Mouse (Mus musculus) limb, embryonic 15.5 days (tissue): ENCODE measurements at regions not wholly inside any gene's neighbourhood (a gene's known extent, or its start where the extent isn't known, plus 50 kb on each side); places are given as distances from the start of the nearest gene placed in this dataset.

Source experiments
- ATAC-seq: fragments of 200-750 bp; cut with Nextera tagmentation; 2 replicates; pipeline ENCODE4 v1.8.0; 2017; ENCODE audit warnings: low read depth, moderate TSS enrichment; ENCODE audit not compliant: insufficient number of reproducible peaks, low FRiP score, low TSS enrichment
- H3K27ac ChIP-seq: fragments of 300-500 bp; sonication (generic); 2 replicates; pipeline ENCODE4 v1.5.1; 2015; ENCODE audit warnings: moderate library complexity, mild to moderate bottlenecking, inconsistent platforms
- H3K27me3 ChIP-seq: fragments of 300-500 bp; sonication (generic); 2 replicates; pipeline ENCODE4 v1.6.1; 2015; ENCODE audit warnings: inconsistent platforms
- H3K36me3 ChIP-seq: fragments of 300-500 bp; sonication (generic); 2 replicates; pipeline ENCODE4 v1.6.1; 2015; ENCODE audit warnings: inconsistent platforms
- H3K4me1 ChIP-seq: fragments of 300-500 bp; sonication (generic); 2 replicates; pipeline ENCODE4 v1.6.1; 2015; ENCODE audit warnings: inconsistent platforms
- H3K4me2 ChIP-seq: fragments of 300-500 bp; sonication (generic); 2 replicates; pipeline ENCODE4 v1.6.1; 2015; ENCODE audit warnings: mild to moderate bottlenecking, inconsistent platforms
- H3K4me3 ChIP-seq: fragments of 300-500 bp; sonication (generic); 2 replicates; pipeline ENCODE4 v1.5.1; 2015; ENCODE audit warnings: mild to moderate bottlenecking, inconsistent platforms
- H3K9ac ChIP-seq: fragments of 300-500 bp; sonication (generic); 2 replicates; pipeline ENCODE4 v1.6.1; 2015; ENCODE audit warnings: inconsistent platforms
- H3K9me3 ChIP-seq: fragments of 300-500 bp; sonication (generic); 2 replicates; pipeline ENCODE4 v1.6.1; 2016; ENCODE audit warnings: inconsistent platforms
- WGBS: fragments of 180-500 bp; shearing (Covaris S2); methylation state at CpG from one replicate; pipeline ENCODE4 v1.1.7; 2015; 5-methylcytosine and 5-hydroxymethylcytosine counted together

GRCm38 (mm10) chr10:111579481-111579880, 73.4 kb downstream of the Phlda1 start:
- no peak overlapping the region for H3K4me2 ChIP-seq
- no peaks in the 10 kb centered on the region for H3K36me3 ChIP-seq
- whole genome bisulfite sequencing, result 57% methylated on average over 2 of the region's 2 CpGs
- H3K4me1 ChIP-seq, result peaks cover 11% of the 10 kb centered on the region; the same call in 1 of the 2 replicates
- no peaks in the 10 kb centered on the region for H3K27me3 ChIP-seq
- H3K27ac ChIP-seq, result no peak overlapping the region
- H3K9me3 ChIP-seq, result no peaks in the 10 kb centered on the region
- ATAC-seq, result no peak
- H3K4me3 ChIP-seq, result no peak overlapping the region
- no peak overlapping the region for H3K9ac ChIP-seq

DNA sequence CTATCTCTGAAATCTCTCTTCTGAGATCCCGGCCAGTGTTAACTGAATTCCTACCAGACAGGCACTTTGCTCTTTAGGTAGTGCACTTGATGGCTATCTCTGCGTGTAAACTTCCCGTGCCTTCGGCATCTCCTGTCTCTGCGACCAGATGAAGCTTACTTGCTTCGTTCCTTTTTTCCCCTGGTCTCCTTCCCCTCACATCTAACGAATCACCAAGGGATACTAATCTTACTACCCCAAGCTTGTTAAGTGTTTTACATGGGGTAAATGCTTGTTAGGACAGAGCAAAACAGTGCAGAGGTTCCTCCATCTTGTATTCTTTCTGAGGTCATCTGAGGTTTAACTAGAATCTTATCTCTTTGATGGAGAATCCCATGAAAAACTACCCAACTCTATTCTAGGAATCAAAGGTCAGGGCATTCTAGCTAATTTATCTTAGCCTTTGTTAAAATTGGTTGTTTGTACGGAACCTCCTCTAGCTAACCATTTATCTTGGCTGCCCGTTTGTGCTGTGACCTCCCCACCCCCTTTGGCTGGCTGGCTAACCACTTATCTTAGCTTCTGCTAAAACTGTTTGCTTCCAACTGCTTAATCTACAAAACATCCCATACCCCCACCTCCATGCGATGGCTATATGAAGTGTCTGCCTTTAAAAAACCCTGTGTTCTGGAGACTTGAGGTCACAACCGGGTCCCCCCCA, 74.5 kb downstream of the Phlda1 start:
- Histone ChIP-seq H3K4me2 (no peak overlapping the region), H3K9ac (no peak overlapping the region), H3K4me3 (no peak overlapping the region), H3K4me1 (peaks cover 8% of the 10 kb centered on the region; the same call in 1 of the 2 replicates), H3K27me3 (no peaks in the 10 kb centered on the region), H3K36me3 (no peaks in the 10 kb centered on the region), H3K27ac (no peak overlapping the region), H3K9me3 (no peaks in the 10 kb centered on the region)
- no peak for ATAC-seq
- WGBS, result 66% methylated on average over 11 of the region's 11 CpGs

DNA sequence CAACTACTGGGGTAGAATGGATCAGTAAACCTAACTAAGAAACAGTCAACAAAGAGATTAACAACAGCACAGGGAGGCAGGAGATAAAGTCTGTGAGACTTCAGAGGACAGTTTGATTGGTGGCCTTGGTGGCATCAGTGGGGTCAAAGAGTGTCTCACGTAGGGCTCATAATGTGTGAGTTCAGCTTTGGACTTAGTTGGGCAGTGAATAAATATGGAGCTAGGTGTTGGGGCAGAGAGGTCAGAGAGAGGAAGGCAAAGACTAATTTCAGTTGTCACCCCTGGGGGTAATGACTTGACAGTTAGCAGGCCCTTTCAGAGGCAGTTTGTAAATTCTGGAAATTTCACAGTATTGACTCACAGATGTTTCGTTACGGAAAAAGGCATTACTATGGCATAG, 75.8 kb downstream of the Phlda1 start:
- no peaks in the 10 kb centered on the region for H3K36me3 ChIP-seq
- no peaks in the 10 kb centered on the region for H3K9me3 ChIP-seq
- H3K4me2 ChIP-seq, result no peak overlapping the region
- H3K27me3 ChIP-seq, result no peaks in the 10 kb centered on the region
- ATAC-seq, result no peak
- 71% methylated on average over 3 of the region's 3 CpGs for WGBS
- no peak overlapping the region for H3K9ac ChIP-seq
- H3K27ac ChIP-seq, result no peak overlapping the region
- H3K4me3 ChIP-seq, result no peak overlapping the region
- H3K4me1 ChIP-seq, result no peaks in the 10 kb centered on the region

DNA sequence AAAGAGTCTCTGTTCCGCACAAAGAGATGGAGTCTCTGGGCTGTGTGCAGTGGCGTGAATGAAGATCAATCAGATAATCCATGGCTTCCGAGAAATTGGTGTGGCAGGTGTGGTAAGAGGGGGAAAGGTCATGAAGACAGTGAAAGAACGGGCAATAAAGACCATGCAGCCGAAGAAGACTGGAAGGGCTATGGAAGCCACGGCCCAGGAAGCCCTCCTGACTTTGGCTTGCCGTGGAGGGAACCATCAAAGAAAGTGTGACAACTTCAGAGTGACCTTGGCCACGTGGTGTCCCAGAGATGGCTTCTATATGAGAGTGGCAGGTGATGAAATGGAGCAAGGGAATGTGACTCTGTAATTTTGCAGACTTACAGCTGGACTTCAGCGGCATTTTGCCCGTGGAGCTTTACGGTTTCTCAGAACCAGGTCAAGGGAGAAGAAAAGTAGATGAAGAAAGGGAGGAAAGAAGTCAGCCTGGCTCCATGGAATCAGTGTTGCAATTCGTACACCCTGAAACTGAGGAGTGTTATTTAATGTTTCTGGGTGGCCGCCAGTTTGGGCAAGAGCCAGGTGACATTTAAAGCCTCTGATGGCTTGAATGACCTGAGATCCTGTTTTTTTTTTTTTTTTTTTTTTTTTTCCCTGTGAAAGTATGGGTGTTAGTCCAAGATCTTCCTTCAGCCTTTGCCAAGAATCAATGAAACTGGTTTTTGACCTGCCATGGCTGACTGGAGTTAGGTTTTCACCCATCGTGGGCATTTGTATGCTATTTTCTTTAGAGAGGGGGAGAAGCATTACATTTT, 76.4 kb downstream of the Phlda1 start:
- Histone ChIP-seq H3K27ac (no peak overlapping the region), H3K36me3 (no peaks in the 10 kb centered on the region), H3K4me2 (no peak overlapping the region), H3K27me3 (no peaks in the 10 kb centered on the region), H3K9ac (no peak overlapping the region), H3K9me3 (no peaks in the 10 kb centered on the region), H3K4me1 (no peaks in the 10 kb centered on the region), H3K4me3 (no peak overlapping the region)
- 60% methylated on average over 14 of the region's 14 CpGs for WGBS
- ATAC-seq, result no peak

GRCm38 (mm10) chr10:111583124-111583743, 77.1 kb downstream of the Phlda1 start:
- no peak overlapping the region for H3K9ac ChIP-seq
- no peaks in the 10 kb centered on the region for H3K9me3 ChIP-seq
- H3K4me3 ChIP-seq, result no peak overlapping the region
- H3K4me2 ChIP-seq, result no peak overlapping the region
- no peaks in the 10 kb centered on the region for H3K4me1 ChIP-seq
- no peak overlapping the region for H3K27ac ChIP-seq
- H3K36me3 ChIP-seq, result no peaks in the 10 kb centered on the region
- WGBS, result 86% methylated on average over 20 of the region's 20 CpGs
- H3K27me3 ChIP-seq, result no peaks in the 10 kb centered on the region
- ATAC-seq, result no peak

DNA sequence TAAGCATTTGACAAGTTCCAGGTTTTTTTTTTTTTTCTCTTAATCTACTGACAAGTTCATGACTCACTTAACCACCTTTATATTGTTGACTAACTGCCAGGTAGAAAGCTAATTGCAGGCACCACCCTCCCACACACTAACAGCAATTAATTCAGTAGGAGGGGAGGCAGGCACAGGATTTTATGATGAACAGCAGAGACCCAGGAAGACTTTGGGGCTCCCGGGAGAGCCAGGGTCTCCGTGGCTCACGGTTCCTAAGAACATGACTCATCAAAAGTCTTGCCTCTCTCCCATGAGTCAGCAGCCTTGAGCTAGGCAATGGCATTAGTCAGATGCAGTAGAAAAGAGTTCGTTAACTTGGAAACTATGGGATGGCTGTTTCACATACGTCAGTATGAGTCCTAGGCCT, 77.7 kb downstream of the Phlda1 start:
- no peak overlapping the region for H3K4me3 ChIP-seq
- no peak overlapping the region for H3K9ac ChIP-seq
- WGBS, result 62% methylated on average over 5 of the region's 5 CpGs
- no peak overlapping the region for H3K27ac ChIP-seq
- no peaks in the 10 kb centered on the region for H3K27me3 ChIP-seq
- no peak overlapping the region for H3K4me2 ChIP-seq
- ATAC-seq, result no peak
- H3K36me3 ChIP-seq, result no peaks in the 10 kb centered on the region
- H3K4me1 ChIP-seq, result no peaks in the 10 kb centered on the region
- H3K9me3 ChIP-seq, result no peaks in the 10 kb centered on the region

GRCm38 (mm10) chr10:111587891-111588611, 82.0 kb downstream of the Phlda1 start:
- H3K4me1 ChIP-seq, result no peaks in the 10 kb centered on the region
- no peaks in the 10 kb centered on the region for H3K36me3 ChIP-seq
- H3K4me3 ChIP-seq, result no peak overlapping the region
- WGBS, result 72% methylated on average over 4 of the region's 4 CpGs
- no peak overlapping the region for H3K27ac ChIP-seq
- no peaks in the 10 kb centered on the region for H3K9me3 ChIP-seq
- no peak overlapping the region for H3K9ac ChIP-seq
- no peak for ATAC-seq
- H3K27me3 ChIP-seq, result no peaks in the 10 kb centered on the region
- no peak overlapping the region for H3K4me2 ChIP-seq

- Histone ChIP-seq H3K4me3 (no peak overlapping the region), H3K4me2 (no peak overlapping the region), H3K36me3 (no peaks in the 10 kb centered on the region), H3K27ac (no peak overlapping the region), H3K27me3 (no peaks in the 10 kb centered on the region), H3K9me3 (no peaks in the 10 kb centered on the region), H3K4me1 (no peaks in the 10 kb centered on the region), H3K9ac (no peak overlapping the region)
- WGBS, result 63% methylated on average over 3 of the region's 3 CpGs
- no peak for ATAC-seq
Observed at GRCm38 (mm10) chr10:111589186-111589585, 83.1 kb downstream of the Phlda1 start.

- H3K36me3 ChIP-seq, result no peaks in the 10 kb centered on the region
- H3K27me3 ChIP-seq, result no peaks in the 10 kb centered on the region
- H3K9ac ChIP-seq, result no peak overlapping the region
- peaks cover 9% of the 10 kb centered on the region for H3K4me1 ChIP-seq
- no peak overlapping the region for H3K27ac ChIP-seq
- no peak for ATAC-seq
- WGBS, result 54% methylated on average over 2 of the region's 2 CpGs
- H3K4me2 ChIP-seq, result no peak overlapping the region
- H3K9me3 ChIP-seq, result no peaks in the 10 kb centered on the region
- H3K4me3 ChIP-seq, result no peak overlapping the region
Observed at GRCm38 (mm10) chr10:111592416-111593149, 86.5 kb downstream of the Phlda1 start.

GRCm38 (mm10) chr10:111593280-111593679, 87.2 kb downstream of the Phlda1 start:
- 88% methylated on average over 2 of the region's 2 CpGs for WGBS
- Histone ChIP-seq H3K36me3 (no peaks in the 10 kb centered on the region), H3K4me1 (peaks cover 12% of the 10 kb centered on the region), H3K27ac (no peak overlapping the region), H3K9ac (no peak overlapping the region), H3K4me3 (no peak overlapping the region), H3K9me3 (no peaks in the 10 kb centered on the region), H3K4me2 (no peak overlapping the region), H3K27me3 (no peaks in the 10 kb centered on the region)
- no peak for ATAC-seq

GRCm38 (mm10) chr10:111594171-111594570, 88.1 kb downstream of the Phlda1 start:
- Histone ChIP-seq H3K4me1 (peaks cover 15% of the 10 kb centered on the region), H3K27ac (no peak overlapping the region), H3K27me3 (no peaks in the 10 kb centered on the region), H3K9ac (no peak overlapping the region), H3K4me3 (no peak overlapping the region), H3K9me3 (no peaks in the 10 kb centered on the region), H3K36me3 (no peaks in the 10 kb centered on the region), H3K4me2 (no peak overlapping the region)
- WGBS, result 87% methylated on average over 11 of the region's 11 CpGs
- no peak for ATAC-seq
